Mouse (Mus musculus) CD4-positive, CD25-positive, alpha-beta regulatory T cell, adult 9 weeks (primary cell): ENCODE results near the gene Fxyd3. TPM values are rescaled to one million over a fixed set of nuclear protein-coding genes. Genes with fewer than 3 reads are reported as not detected.

Source experiments
- polyA plus RNA-seq: library from polyadenylated mRNA; unstranded; fragments of 100-300 nt; shearing (Covaris generic); gene quantifications from one replicate; pipeline ENCODE4 v1.2.1, GENCODE M21; 2017

Gene Fxyd3
- polyA plus RNA-seq, result not detected

DNA sequence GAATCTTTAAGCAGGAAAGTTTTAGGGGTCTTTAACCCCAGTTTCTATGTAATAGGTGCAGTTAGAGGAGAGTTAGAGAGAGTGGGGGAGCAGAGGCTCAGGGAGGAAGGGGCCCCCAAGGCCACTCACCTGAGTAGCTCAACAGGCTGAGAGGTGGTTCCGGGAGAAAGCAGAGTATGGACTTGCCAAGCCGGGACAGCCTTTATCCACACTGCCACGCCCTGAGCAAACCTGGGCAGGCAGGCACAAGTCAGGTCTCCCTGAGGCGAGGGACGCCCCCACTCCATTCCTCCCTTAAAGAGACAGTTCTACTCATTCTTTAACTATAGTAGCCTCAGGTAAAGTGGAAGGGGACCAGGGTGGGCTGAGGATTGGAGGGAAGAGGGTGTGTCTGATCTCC is at the start of gene Fxyd3:
TSS of gene Fxyd3 (minus strand) at position 213 of the 400 bp plus-strand sequence.

DNA sequence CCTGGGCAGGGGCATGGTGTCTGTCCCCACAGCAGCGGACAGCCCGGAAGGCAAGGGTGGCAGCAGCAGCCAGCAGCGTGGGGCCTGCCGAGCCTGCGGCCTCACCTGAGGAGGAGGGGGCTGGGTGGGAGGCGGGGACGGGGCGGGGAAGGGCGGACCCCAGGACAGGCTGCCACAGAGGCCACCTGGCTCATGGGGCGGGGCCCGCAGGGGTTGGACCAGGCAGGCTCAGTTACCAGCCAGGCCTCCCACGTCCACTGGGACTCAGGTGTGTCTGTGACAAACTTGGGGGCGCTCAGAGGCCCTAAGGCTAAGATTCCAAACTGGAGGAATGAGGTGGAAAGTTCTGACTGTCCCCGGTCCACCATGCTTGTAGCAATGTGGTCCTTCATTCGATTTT is 38.7 kb upstream of the Fxyd3 start, which contains the start of gene Hpn:
TSS of gene Hpn (minus strand) at position 109 of the 400 bp plus-strand sequence.

DNA sequence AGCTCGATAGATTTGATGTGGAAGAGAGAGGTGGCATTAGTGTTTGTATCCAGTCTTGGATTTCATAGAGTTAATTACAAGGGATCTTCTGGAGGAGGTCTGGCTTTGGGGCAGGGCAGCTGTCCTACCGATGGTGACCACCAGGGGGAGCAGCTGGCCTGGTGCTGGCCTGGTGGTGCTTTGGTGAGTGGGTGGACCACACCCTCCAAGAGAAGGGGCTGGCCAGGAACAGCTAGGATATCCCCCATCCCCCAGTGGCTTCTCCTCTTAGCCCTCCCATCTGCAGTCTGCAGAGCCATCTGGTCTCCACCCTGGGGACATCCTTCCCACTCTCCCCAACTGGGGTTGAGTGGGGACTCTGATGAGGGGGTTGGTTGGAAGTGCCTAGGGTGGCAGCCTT is 17.4 kb downstream of the Fxyd3 start, which contains the start of gene Lgi4:
TSS of gene Lgi4 (plus strand) at position 235 of the 400 bp plus-strand sequence.

DNA sequence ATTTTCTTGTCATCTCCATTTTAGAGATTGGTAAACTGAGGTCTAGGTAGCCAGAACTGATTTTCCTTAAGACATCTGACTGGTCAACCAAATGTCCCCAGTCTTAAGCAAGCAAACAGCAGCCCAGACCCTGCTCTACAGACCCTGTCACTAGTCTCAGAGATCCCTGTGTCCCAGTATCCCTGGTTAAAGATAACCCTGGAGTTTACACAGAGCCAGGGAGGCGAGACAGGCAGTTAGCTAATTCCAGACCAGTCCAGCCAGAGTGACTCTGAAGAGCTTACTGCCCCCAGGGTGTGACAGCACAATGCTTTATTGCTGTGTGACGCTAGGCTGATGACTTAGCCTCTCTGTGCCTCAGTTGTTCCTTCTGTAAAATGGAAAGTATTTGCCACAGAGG is 19.4 kb downstream of the Fxyd3 start, which contains the start of gene Fxyd1:
TSS of gene Fxyd1 (minus strand) at position 129 of the 400 bp plus-strand sequence.

DNA sequence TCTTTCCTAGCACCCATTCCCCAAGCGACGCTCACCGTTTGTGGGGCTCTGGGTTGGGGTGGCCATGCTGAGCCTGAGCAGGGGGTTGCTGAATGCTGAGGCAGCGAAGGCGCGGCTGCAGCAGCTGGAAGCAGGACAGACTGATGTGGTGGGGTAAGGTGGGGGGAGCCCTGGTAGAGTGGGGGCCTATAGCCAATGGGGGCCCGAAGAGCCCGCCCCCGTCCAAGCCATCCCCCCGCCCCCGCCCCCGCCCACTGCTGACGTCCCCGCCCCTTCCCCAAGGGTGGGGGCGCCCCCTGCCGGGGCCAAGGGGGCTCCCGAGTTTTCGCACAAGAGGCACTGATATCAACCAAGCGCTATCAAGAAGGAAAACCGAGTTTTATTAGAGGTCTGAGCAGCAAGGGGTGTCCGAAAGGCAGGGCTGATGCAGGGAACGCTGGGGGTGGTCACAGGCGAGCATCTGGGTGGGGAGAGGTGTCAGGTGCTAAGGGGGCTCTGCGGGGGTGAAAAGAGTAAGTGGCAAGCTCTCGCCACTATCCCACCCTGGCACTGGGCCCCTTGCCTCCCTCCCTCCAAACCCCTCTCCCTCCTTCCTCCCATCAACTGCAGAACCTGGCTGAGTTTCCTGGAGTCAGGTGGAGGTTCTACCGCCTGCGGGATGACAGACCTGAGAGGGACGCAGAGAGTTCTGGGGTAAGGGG is 25.0 kb downstream of the Fxyd3 start, which contains the start of gene Fxyd7:
TSS of gene Fxyd7 (minus strand) at position 147 of the 701 bp plus-strand sequence.

DNA sequence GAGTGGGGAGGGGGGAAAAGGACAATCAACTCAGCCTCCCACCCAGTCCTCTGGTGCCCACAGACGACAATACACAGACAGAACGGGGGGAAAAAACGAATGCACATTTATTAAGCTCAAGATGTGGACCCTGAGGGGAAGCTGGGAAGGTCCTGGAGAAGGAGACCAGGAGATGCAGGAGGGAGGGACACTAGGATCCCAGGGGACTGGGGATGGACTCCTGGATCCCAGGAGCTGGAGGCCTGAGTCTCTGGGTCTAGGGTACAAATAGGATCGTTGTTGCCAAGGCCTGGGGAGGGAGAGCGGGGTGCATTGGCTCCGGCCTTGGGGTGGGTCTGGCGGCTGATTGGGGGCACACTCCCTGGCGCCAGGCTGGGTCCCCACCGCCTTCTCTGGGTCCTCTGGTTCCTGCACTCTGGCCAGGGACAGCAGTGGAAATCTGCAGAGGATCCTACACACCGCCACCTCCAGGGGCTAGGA is 34.0 kb downstream of the Fxyd3 start, which contains the start of gene Fxyd5:
TSS of gene Fxyd5 (minus strand) at position 51 of the 480 bp plus-strand sequence.

Other genes with a start within 250 kb of the Fxyd3 start
- gene Ffar3, start 220.5 kb downstream of the Fxyd3 start, polyA plus RNA-seq, result not detected
- 0.06 TPM for gene Ffar1, start 215.1 kb downstream of the Fxyd3 start, polyA plus RNA-seq
- gene Cd22, start 196.4 kb downstream of the Fxyd3 start, polyA plus RNA-seq, result 14.0 TPM
- gene Mag, start 161.8 kb downstream of the Fxyd3 start, polyA plus RNA-seq, result not detected
- not detected for gene Hamp2, start 152.0 kb downstream of the Fxyd3 start, polyA plus RNA-seq
- gene Hamp, start 132.7 kb downstream of the Fxyd3 start, polyA plus RNA-seq, result not detected
- gene Usf2, start 119.9 kb downstream of the Fxyd3 start, polyA plus RNA-seq, result 8.8 TPM
- gene Lsr, start 103.2 kb downstream of the Fxyd3 start, polyA plus RNA-seq, result 2.7 TPM
- gene Fam187b, start 102.9 kb downstream of the Fxyd3 start, polyA plus RNA-seq, result 0.72 TPM
- 1,946 TPM for gene Fxyd5, start 34.2 kb downstream of the Fxyd3 start, polyA plus RNA-seq
- not detected for gene Fxyd7, start 25.2 kb downstream of the Fxyd3 start, polyA plus RNA-seq
- not detected for gene Fxyd1, start 19.5 kb downstream of the Fxyd3 start, polyA plus RNA-seq
- gene Lgi4, start 17.4 kb downstream of the Fxyd3 start, polyA plus RNA-seq, result not detected
- gene Hpn, start 38.6 kb upstream of the Fxyd3 start, polyA plus RNA-seq, result 9.4 TPM
- not detected for gene Scn1b, start 50.3 kb upstream of the Fxyd3 start, polyA plus RNA-seq
- 192 TPM for gene Gramd1a, start 79.2 kb upstream of the Fxyd3 start, polyA plus RNA-seq
- gene Scgb2b2, start 213.8 kb upstream of the Fxyd3 start, polyA plus RNA-seq, result not detected
- gene Scgb1b2, start 215.1 kb upstream of the Fxyd3 start, polyA plus RNA-seq, result not detected